Mouse (Mus musculus): ENCODE data around the gene Adamtsl2. TPM values are rescaled to one million over a fixed set of nuclear protein-coding genes. Genes with fewer than 3 reads are reported as not detected.

Adamtsl2 gene
- total RNA-seq, 1 experiment from 2014 or later, result not detected

GRCm38 (mm10) chr2:27073407-27073806 is 5.8 kb upstream of the Adamtsl2 start:
- ATAC-seq (replicated peaks; ENCODE audit: low read depth, poor library complexity, severe bottlenecking), result no peak

DNA sequence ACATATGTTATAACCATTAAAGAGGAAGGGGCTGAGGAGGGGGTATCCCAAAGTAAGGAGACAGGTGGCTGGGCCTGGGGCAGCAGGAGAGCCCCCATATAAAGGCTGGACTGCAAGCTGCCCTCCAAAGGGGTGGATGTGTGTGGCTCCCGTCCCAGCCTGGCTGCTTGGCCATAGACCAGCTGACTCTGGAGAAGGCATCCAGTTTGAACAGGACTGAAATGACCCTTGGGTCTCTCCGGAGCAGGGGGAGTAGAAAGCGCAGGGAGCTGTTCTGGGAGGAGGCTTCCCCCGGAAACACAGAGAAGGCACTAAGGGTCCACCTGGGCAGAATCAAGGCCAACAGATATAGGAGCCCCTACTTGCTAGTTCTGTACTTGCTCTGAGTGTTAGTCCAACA is 4.4 kb upstream of the Adamtsl2 start:
- no peak for ATAC-seq (replicated peaks; ENCODE audit: low read depth, poor library complexity, severe bottlenecking)

DNA sequence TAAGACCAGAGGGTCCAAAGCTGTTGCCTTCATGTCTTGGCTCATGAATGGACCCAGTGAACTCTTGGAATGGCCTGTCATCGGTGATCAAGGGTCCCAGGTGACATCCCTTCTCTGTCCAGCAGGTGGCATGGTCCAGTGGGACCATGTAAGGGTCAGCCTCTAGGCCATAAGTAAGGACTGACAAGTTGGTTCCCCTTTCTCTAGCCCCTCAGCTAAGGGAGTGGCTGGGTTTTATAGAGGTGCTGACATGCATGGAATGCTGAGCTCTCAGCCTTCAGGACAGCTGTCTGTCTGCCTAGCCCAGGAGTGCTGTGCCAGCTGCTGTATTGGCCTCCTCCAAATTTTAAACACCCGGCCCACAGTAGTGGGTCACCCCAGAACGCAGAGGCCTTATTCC is 3.7 kb upstream of the Adamtsl2 start:
- peak; percentile 59 for ATAC-seq (replicated peaks; ENCODE audit: low read depth, poor library complexity, severe bottlenecking)

- ATAC-seq (replicated peaks; ENCODE audit: low read depth, poor library complexity, severe bottlenecking), result no peak
Measured at GRCm38 (mm10) chr2:27077655-27078244, 1.4 kb upstream of the Adamtsl2 start.

GRCm38 (mm10) chr2:27078312-27078711 is 867 bp upstream of the Adamtsl2 start:
- peak; percentile 44; the same call in 1 of the 2 replicates for ATAC-seq (replicated peaks; ENCODE audit: low read depth, poor library complexity, severe bottlenecking)

- ATAC-seq (replicated peaks; ENCODE audit: low read depth, poor library complexity, severe bottlenecking), result no peak
Measured at GRCm38 (mm10) chr2:27079649-27080048, 470 bp downstream of the Adamtsl2 start.

GRCm38 (mm10) chr2:27083761-27084475 is 4.7 kb downstream of the Adamtsl2 start:
- ATAC-seq (replicated peaks; ENCODE audit: low read depth, poor library complexity, severe bottlenecking), result no peak

GRCm38 (mm10) chr2:27084963-27085362 is 5.8 kb downstream of the Adamtsl2 start:
- ATAC-seq (replicated peaks; ENCODE audit: low read depth, poor library complexity, severe bottlenecking), result no peak

DNA sequence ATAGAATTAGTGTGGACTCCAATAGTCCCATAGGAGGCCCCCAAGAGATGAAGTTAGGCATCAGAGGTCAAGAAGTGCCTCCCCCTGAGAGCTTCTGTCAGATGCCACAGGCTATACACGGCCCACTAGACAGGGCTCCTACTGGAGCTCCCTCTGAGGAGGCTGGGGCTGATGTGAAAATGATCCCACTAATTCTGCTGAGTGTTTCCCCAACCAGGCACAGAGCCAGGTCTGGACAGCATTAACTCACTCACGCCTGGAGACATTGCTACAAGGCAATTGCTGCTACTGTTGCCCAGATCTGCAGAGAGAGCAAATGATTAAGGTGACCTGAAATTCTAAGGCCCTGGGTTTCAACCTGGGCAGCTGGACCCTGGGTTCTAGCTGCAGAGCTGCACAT is 6.6 kb downstream of the Adamtsl2 start:
- no peak for ATAC-seq (replicated peaks; ENCODE audit: low read depth, poor library complexity, severe bottlenecking)

- ATAC-seq (replicated peaks; ENCODE audit: low read depth, poor library complexity, severe bottlenecking), result 0 out of 2 replicates have a peak, but pooled peaks have one; percentile 39
Measured at GRCm38 (mm10) chr2:27086483-27087010, 7.4 kb downstream of the Adamtsl2 start.

DNA sequence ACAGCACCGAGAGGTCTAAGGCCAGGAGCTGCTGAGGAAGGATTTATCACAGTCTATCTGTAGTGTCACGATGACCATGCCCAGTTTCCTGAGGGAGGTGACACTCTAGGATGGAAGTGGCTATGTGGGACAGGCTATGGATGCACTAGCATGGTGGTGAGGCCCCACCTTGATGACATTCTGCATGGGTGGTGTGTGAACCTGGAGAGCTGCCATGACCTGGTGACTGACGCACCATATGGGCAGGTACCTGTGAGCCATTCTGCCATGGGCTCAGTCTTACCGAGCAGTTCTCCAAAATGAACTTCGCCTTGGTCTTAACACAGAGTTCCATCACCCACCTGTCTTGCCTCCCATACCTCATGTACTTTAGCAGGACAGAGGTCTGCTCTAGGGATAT is 8.4 kb downstream of the Adamtsl2 start:
- no peak for ATAC-seq (replicated peaks; ENCODE audit: low read depth, poor library complexity, severe bottlenecking)

DNA sequence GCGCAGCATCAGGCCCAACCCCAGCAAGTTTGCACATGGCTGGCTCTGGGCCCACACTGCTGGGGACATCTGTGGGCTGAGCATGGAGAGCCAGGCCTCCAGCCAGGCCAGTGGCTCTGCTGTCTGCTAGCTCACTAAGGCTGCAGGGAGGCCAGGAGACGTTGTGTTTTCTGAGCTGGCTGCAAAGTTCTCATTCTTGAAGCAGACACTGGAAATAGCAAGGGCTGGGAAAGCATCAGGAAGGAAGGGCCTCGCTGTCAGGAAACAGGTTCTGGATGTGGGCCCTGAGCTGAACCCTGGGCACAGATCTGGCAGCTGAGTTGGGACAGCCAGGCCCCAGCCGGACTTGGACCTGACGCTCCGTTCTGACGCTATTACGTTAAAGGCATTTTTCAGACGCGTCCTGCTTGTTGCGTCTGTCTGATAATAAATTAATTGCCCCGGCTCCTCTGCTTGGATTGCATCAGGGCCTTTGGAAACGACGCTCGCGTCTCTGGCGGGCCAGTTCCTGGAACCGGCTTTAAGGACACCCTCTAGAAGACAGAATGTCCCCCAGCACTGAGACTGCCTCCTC is 9.0 kb downstream of the Adamtsl2 start:
- no peak for ATAC-seq (replicated peaks; ENCODE audit: low read depth, poor library complexity, severe bottlenecking)

- no peak for ATAC-seq (replicated peaks; ENCODE audit: low read depth, poor library complexity, severe bottlenecking)
Measured at GRCm38 (mm10) chr2:27088700-27089099, 9.5 kb downstream of the Adamtsl2 start.

GRCm38 (mm10) chr2:27089238-27089637 is 10.1 kb downstream of the Adamtsl2 start:
- no peak for ATAC-seq (replicated peaks; ENCODE audit: low read depth, poor library complexity, severe bottlenecking)

GRCm38 (mm10) chr2:27095178-27095577 is 16.0 kb downstream of the Adamtsl2 start:
- no peak for ATAC-seq (replicated peaks; ENCODE audit: low read depth, poor library complexity, severe bottlenecking)

GRCm38 (mm10) chr2:27096341-27096981 is 17.3 kb downstream of the Adamtsl2 start:
- no peak for ATAC-seq (replicated peaks; ENCODE audit: low read depth, poor library complexity, severe bottlenecking)

DNA sequence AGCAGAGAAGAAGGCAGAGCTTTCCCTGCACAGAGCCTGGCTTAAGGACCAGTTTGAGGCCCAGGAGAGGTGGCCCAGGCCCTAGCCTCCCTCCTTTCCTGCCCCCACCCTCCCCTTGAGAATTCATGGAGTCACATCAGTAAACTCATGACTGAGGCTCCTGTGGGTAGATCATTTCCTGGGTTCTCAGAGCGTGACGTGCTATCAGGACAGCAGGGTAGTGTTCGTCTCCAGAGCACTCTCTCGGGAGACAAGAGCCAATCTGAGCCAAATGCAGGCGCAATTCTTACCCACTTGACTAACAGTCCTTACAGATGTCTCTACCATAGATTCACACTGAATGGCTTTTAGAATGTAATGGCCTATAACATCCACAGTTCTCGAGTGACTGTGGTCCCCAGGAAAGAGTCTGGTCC is 18.1 kb downstream of the Adamtsl2 start:
- no peak for ATAC-seq (replicated peaks; ENCODE audit: low read depth, poor library complexity, severe bottlenecking)

- ATAC-seq (replicated peaks; ENCODE audit: low read depth, poor library complexity, severe bottlenecking), result peak; percentile 45; the same call in 1 of the 2 replicates
Measured at GRCm38 (mm10) chr2:27097776-27098175, 18.6 kb downstream of the Adamtsl2 start.

- ATAC-seq (replicated peaks; ENCODE audit: low read depth, poor library complexity, severe bottlenecking), result no peak
Measured at GRCm38 (mm10) chr2:27103554-27103953, 24.4 kb downstream of the Adamtsl2 start.

- no peak for ATAC-seq (replicated peaks; ENCODE audit: low read depth, poor library complexity, severe bottlenecking)
Measured at GRCm38 (mm10) chr2:27106816-27107215, 27.6 kb downstream of the Adamtsl2 start.

- ATAC-seq (replicated peaks; ENCODE audit: low read depth, poor library complexity, severe bottlenecking), result no peak
Measured at GRCm38 (mm10) chr2:27108144-27108543, 29.0 kb downstream of the Adamtsl2 start.
